Mouse (Mus musculus): ENCODE measurements around the gene Gk5. TPM values are rescaled to one million over a fixed set of nuclear protein-coding genes. Genes with fewer than 3 reads are reported as not detected.

Gk5 gene
- polyA plus RNA-seq, 2 experiments = 0.41 to 0.51 TPM

DNA sequence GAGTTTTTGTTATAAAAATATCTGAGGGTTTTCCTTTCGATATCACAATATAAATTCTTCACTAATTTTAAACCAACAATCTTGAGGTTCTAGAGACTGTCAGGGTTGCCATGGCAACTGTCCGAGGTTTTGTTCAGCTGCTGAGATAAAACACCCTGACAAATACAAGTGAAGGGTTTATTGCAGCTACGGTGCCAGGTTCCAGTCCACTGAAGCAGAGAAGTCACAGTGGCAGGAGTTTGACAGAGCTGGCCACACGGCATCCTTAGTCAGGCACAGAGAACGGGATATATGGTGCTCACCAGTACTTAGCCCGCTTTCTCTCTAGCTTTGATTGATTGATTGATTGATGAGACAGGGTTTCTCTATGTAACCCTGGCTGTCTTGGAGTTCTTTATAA, 23.3 kb downstream of the Gk5 start:
- H3K4me3 ChIP-seq (ENCODE audit: insufficient read depth in 1 of 2, low read depth in 2 of 2, low read length in 2 of 2) = no peak overlapping the region
- H3K27ac ChIP-seq = no peak overlapping the region
- DNase-seq (ENCODE audit: low read depth in 3 of 3, low spot score in 3 of 3) (no peak), ATAC-seq (ENCODE audit: insufficient read depth) (no peak)
- H3K9me3 ChIP-seq (ENCODE audit: control insufficient read depth, low read length) = no peaks in the 10 kb centered on the region
- no peak overlapping the region for H3K4me2 ChIP-seq (ENCODE audit: low read depth)
- H3K27me3 ChIP-seq (ENCODE audit: control insufficient read depth, insufficient read depth, low read length) = no peaks in the 10 kb centered on the region
- H3K4me1 ChIP-seq (replicated peaks; ENCODE audit: control insufficient read depth in 2 of 2, insufficient read depth in 2 of 2, low read length in 1 of 2) = no peaks in the 10 kb centered on the region
- H3K36me3 ChIP-seq (replicated peaks; ENCODE audit: control insufficient read depth, insufficient read depth, low read depth) = no peaks in the 10 kb centered on the region
- WGBS (ENCODE audit: insufficient replicate concordance) = 63% methylated on average over 6 of the region's 6 CpGs
- TF ChIP-seq EP300 (IDR thresholded peaks at IDR 0.05; ENCODE audit: low read depth) = no peak
- TF ChIP-seq CTCF (IDR thresholded peaks at IDR 0.05; ENCODE audit: low read depth) = no peak
- no peak overlapping the region for H3K9ac ChIP-seq (replicated peaks)

- WGBS (ENCODE audit: insufficient replicate concordance) = 75% methylated on average over 4 of the region's 4 CpGs
- Histone ChIP-seq H3K4me1 (replicated peaks; ENCODE audit: control insufficient read depth in 2 of 2, insufficient read depth in 2 of 2, low read length in 1 of 2) (no peaks in the 10 kb centered on the region), H3K27me3 (ENCODE audit: control insufficient read depth, insufficient read depth, low read length) (no peaks in the 10 kb centered on the region), H3K9me3 (ENCODE audit: control insufficient read depth, low read length) (no peaks in the 10 kb centered on the region), H3K4me2 (ENCODE audit: low read depth) (no peak overlapping the region), H3K9ac (replicated peaks) (no peak overlapping the region), H3K27ac (no peak overlapping the region), H3K4me3 (ENCODE audit: insufficient read depth in 1 of 2, low read depth in 2 of 2, low read length in 2 of 2) (no peak overlapping the region), H3K36me3 (replicated peaks; ENCODE audit: control insufficient read depth, insufficient read depth, low read depth) (no peaks in the 10 kb centered on the region)
- no peak for DNase-seq (ENCODE audit: low read depth in 3 of 3, low spot score in 3 of 3)
- ATAC-seq (ENCODE audit: insufficient read depth) = no peak
- TF ChIP-seq CTCF (IDR thresholded peaks at IDR 0.05; ENCODE audit: low read depth) (no peak), EP300 (IDR thresholded peaks at IDR 0.05; ENCODE audit: low read depth) (no peak)
These were observed 24.5 kb downstream of the Gk5 start for GRCm38 (mm10) chr9:96143633-96144032.

- no peak for ATAC-seq (ENCODE audit: insufficient read depth)
- DNase-seq (ENCODE audit: low read depth in 3 of 3, low spot score in 3 of 3) = no peak
- Histone ChIP-seq H3K9me3 (ENCODE audit: control insufficient read depth, low read length) (no peaks in the 10 kb centered on the region), H3K4me1 (replicated peaks; ENCODE audit: control insufficient read depth in 2 of 2, insufficient read depth in 2 of 2, low read length in 1 of 2) (no peaks in the 10 kb centered on the region), H3K27me3 (ENCODE audit: control insufficient read depth, insufficient read depth, low read length) (no peaks in the 10 kb centered on the region), H3K27ac (no peak overlapping the region), H3K9ac (replicated peaks) (no peak overlapping the region), H3K4me2 (ENCODE audit: low read depth) (no peak overlapping the region), H3K4me3 (ENCODE audit: insufficient read depth in 1 of 2, low read depth in 2 of 2, low read length in 2 of 2) (no peak overlapping the region), H3K36me3 (replicated peaks; ENCODE audit: control insufficient read depth, insufficient read depth, low read depth) (no peaks in the 10 kb centered on the region)
- no peak for TF ChIP-seq EP300 (IDR thresholded peaks at IDR 0.05; ENCODE audit: low read depth)
- no peak for TF ChIP-seq CTCF (IDR thresholded peaks at IDR 0.05; ENCODE audit: low read depth)
These were observed 25.7 kb downstream of the Gk5 start for GRCm38 (mm10) chr9:96144883-96145282.

- DNase-seq (ENCODE audit: low read depth in 3 of 3, low spot score in 3 of 3) (no peak), ATAC-seq (ENCODE audit: insufficient read depth) (no peak)
- TF ChIP-seq CTCF (IDR thresholded peaks at IDR 0.05; ENCODE audit: low read depth) = no peak
- TF ChIP-seq EP300 (IDR thresholded peaks at IDR 0.05; ENCODE audit: low read depth) = no peak
- H3K9ac ChIP-seq (replicated peaks) = no peak overlapping the region
- 67% methylated on average over 7 of the region's 7 CpGs for WGBS (ENCODE audit: insufficient replicate concordance)
- no peak overlapping the region for H3K4me2 ChIP-seq (ENCODE audit: low read depth)
- H3K27me3 ChIP-seq (ENCODE audit: control insufficient read depth, insufficient read depth, low read length) = no peaks in the 10 kb centered on the region
- H3K4me3 ChIP-seq (ENCODE audit: insufficient read depth in 1 of 2, low read depth in 2 of 2, low read length in 2 of 2) = no peak overlapping the region
- H3K27ac ChIP-seq = no peak overlapping the region
- no peaks in the 10 kb centered on the region for H3K4me1 ChIP-seq (replicated peaks; ENCODE audit: control insufficient read depth in 2 of 2, insufficient read depth in 2 of 2, low read length in 1 of 2)
- no peaks in the 10 kb centered on the region for H3K9me3 ChIP-seq (ENCODE audit: control insufficient read depth, low read length)
- H3K36me3 ChIP-seq (replicated peaks; ENCODE audit: control insufficient read depth, insufficient read depth, low read depth) = no peaks in the 10 kb centered on the region
These were observed 33.6 kb downstream of the Gk5 start for GRCm38 (mm10) chr9:96152801-96153200.

- Histone ChIP-seq H3K4me1 (replicated peaks; ENCODE audit: control insufficient read depth in 2 of 2, insufficient read depth in 2 of 2, low read length in 1 of 2) (peaks cover 0 to 2% of the 10 kb centered on the region in 2 experiments; a peak in 1 of 4 replicates), H3K27me3 (ENCODE audit: control insufficient read depth, insufficient read depth, low read length) (no peaks in the 10 kb centered on the region), H3K36me3 (replicated peaks; ENCODE audit: control insufficient read depth, insufficient read depth, low read depth) (no peaks in the 10 kb centered on the region), H3K27ac (no peak overlapping the region), H3K4me3 (ENCODE audit: insufficient read depth in 1 of 2, low read depth in 2 of 2, low read length in 2 of 2) (no peak overlapping the region), H3K9me3 (ENCODE audit: control insufficient read depth, low read length) (no peaks in the 10 kb centered on the region), H3K4me2 (ENCODE audit: low read depth) (no peak overlapping the region), H3K9ac (replicated peaks) (no peak overlapping the region)
- DNase-seq (ENCODE audit: low read depth in 3 of 3, low spot score in 3 of 3) (no peak), ATAC-seq (ENCODE audit: insufficient read depth) (no peak)
- 10% methylated on average over 4 of the region's 4 CpGs for WGBS (ENCODE audit: insufficient replicate concordance)
- TF ChIP-seq EP300 (IDR thresholded peaks at IDR 0.05; ENCODE audit: low read depth) (no peak), CTCF (IDR thresholded peaks at IDR 0.05; ENCODE audit: low read depth) (no peak)
These were observed 39.3 kb downstream of the Gk5 start for GRCm38 (mm10) chr9:96158431-96158830.
